21 mouse cellular contexts compared by ENCODE assay signal in genomic region chr7:96786262-96787044, GRCm38 (mm10).
DNase-seq lines count a peak whose midpoint lies in the region; ATAC-seq and TF ChIP-seq lines count a peak whose summit lies in the region.
"Had no signal": no experiment of that assay in that cellular context is flagged by ENCODE, and none has a peak within 500 bp of the region (broad histone marks: within the 10 kb centered on the region; RNA-seq: fewer than 3 reads in every experiment).

No protein-coding gene starts in this region.

- H3K27me3 ChIP-seq in forebrain, embryonic 14.5 days (replicated peaks; ENCODE audit: control insufficient read depth, insufficient read depth, low read length) = no peaks in the 10 kb centered on the region
- no peaks in the 10 kb centered on the region for H3K27me3 ChIP-seq in forebrain, embryonic 11.5 days (ENCODE audit: control insufficient read depth, insufficient read depth, low read length)
- no peaks in the 10 kb centered on the region for H3K27me3 ChIP-seq in kidney, embryonic 15.5 days
- no peaks in the 10 kb centered on the region for H3K27me3 ChIP-seq in midbrain, postnatal 0 days (ENCODE audit: insufficient read depth, low read length)
- H3K27me3 ChIP-seq: stomach, embryonic 15.5 days had no signal

- peak; percentile 66; the same call in 1 of the 2 replicates for ATAC-seq in forebrain, embryonic 14.5 days
- no peak for ATAC-seq in forebrain, embryonic 11.5 days (replicated peaks; ENCODE audit: low FRiP score)
- 0 out of 2 replicates have a peak, but pooled peaks have one; percentile 30 for ATAC-seq in kidney, embryonic 15.5 days (replicated peaks; ENCODE audit: low FRiP score)
- no peak for ATAC-seq in midbrain, postnatal 0 days (ENCODE audit: low FRiP score)
- ATAC-seq: CD4-positive, CD25-positive, alpha-beta regulatory T cell, adult 4 months had no signal

- H3K9ac ChIP-seq in forebrain, embryonic 14.5 days (ENCODE audit: low read length) = no peak overlapping the region
- H3K9ac ChIP-seq in forebrain, embryonic 11.5 days (ENCODE audit: low read length) = no peak overlapping the region
- no peak overlapping the region for H3K9ac ChIP-seq in kidney, embryonic 15.5 days
- no peak overlapping the region for H3K9ac ChIP-seq in midbrain, postnatal 0 days (replicated peaks; ENCODE audit: low read length, poor library complexity, severe bottlenecking)
- H3K9ac ChIP-seq: stomach, embryonic 15.5 days had no signal

- H3K4me3 ChIP-seq in forebrain, embryonic 14.5 days (ENCODE audit: low read depth, low read length) = no peak overlapping the region
- H3K4me3 ChIP-seq in forebrain, embryonic 11.5 days (ENCODE audit: low read depth, low read length) = no peak overlapping the region
- H3K4me3 ChIP-seq in kidney, embryonic 15.5 days (replicated peaks) = no peak overlapping the region
- H3K4me3 ChIP-seq in midbrain, postnatal 0 days (ENCODE audit: low read depth, low read length) = no peak overlapping the region
- H3K4me3 ChIP-seq: myocyte; stomach, embryonic 15.5 days had no signal

- peak overlapping the region; percentile 35; the same call in 1 of the 2 replicates for H3K27ac ChIP-seq in forebrain, embryonic 14.5 days (ENCODE audit: low read depth, low read length)
- H3K27ac ChIP-seq in forebrain, embryonic 11.5 days (ENCODE audit: low read depth, low read length) = no peak overlapping the region
- peak overlapping the region; percentile 42; the same call in 1 of the 2 replicates for H3K27ac ChIP-seq in kidney, embryonic 15.5 days
- 0 out of 2 replicates have a peak overlapping the region, but pooled peaks have one; percentile 47 for H3K27ac ChIP-seq in midbrain, postnatal 0 days (ENCODE audit: low read depth, low read length)
- H3K27ac ChIP-seq: macrophage; stomach, embryonic 15.5 days had no signal

- 41% methylated on average over 5 of the region's 5 CpGs for WGBS in forebrain, embryonic 14.5 days
- WGBS in forebrain, embryonic 11.5 days = 81% methylated on average over 5 of the region's 5 CpGs
- 73% methylated on average over 5 of the region's 5 CpGs for WGBS in kidney, embryonic 15.5 days
- WGBS in midbrain, postnatal 0 days = 60% methylated on average over 5 of the region's 5 CpGs

- H3K4me1 ChIP-seq in forebrain, embryonic 14.5 days (ENCODE audit: control insufficient read depth, insufficient read depth, low read length) = peaks cover 12% of the 10 kb centered on the region
- 0 out of 2 replicates have a peak, but pooled peaks cover 4% of the 10 kb centered on the region for H3K4me1 ChIP-seq in forebrain, embryonic 11.5 days (replicated peaks; ENCODE audit: control insufficient read depth, insufficient read depth, low read length)
- H3K4me1 ChIP-seq in kidney, embryonic 15.5 days = peaks cover 27% of the 10 kb centered on the region
- 0 out of 2 replicates have a peak, but pooled peaks cover 3% of the 10 kb centered on the region for H3K4me1 ChIP-seq in midbrain, postnatal 0 days (ENCODE audit: insufficient read depth, low read length)
- H3K4me1 ChIP-seq: stomach, embryonic 15.5 days had no signal

- DNase-seq in forebrain, embryonic 14.5 days (ENCODE audit: low spot score) = peak; percentile 86
- DNase-seq in forebrain, embryonic 11.5 days (ENCODE audit: low spot score) = no peak
- no peak for DNase-seq in kidney, adult 18-20 months
- peak; percentile 28 for DNase-seq in testis, postnatal 14 days (ENCODE audit: low spot score)
- no peak for DNase-seq in testis, postnatal 10 days (ENCODE audit: low spot score)
- peak; percentile 34 for DNase-seq in midbrain, postnatal 0 days (ENCODE audit: low spot score)
- DNase-seq in cerebellum, adult 9-10 months = no peak
- DNase-seq: adrenal gland, postnatal 25 days; cerebellum, adult 11-12 months; cerebellum, postnatal 14 days; kidney, adult 8-10 months; kidney, postnatal 25 days; layer of hippocampus, adult 9-11 months; left cerebral cortex, postnatal 4 days; thymus, adult 2 months; thymus, postnatal 4 days had no signal

- peaks cover 10% of the 10 kb centered on the region for H3K36me3 ChIP-seq in forebrain, embryonic 14.5 days (ENCODE audit: control insufficient read depth, insufficient read depth, low read length)
- H3K36me3 ChIP-seq in forebrain, embryonic 11.5 days (ENCODE audit: control insufficient read depth, insufficient read depth, low read length) = no peaks in the 10 kb centered on the region
- 0 out of 2 replicates have a peak, but pooled peaks cover 6% of the 10 kb centered on the region for H3K36me3 ChIP-seq in kidney, embryonic 15.5 days
- H3K36me3 ChIP-seq in midbrain, postnatal 0 days (ENCODE audit: insufficient read depth, low read length) = 0 out of 2 replicates have a peak, but pooled peaks cover 3% of the 10 kb centered on the region
- H3K36me3 ChIP-seq: stomach, embryonic 15.5 days had no signal

- H3K9me3 ChIP-seq in forebrain, embryonic 14.5 days (replicated peaks; ENCODE audit: control insufficient read depth, low read length) = no peaks in the 10 kb centered on the region
- no peaks in the 10 kb centered on the region for H3K9me3 ChIP-seq in forebrain, embryonic 11.5 days (ENCODE audit: control insufficient read depth, low read length)
- no peaks in the 10 kb centered on the region for H3K9me3 ChIP-seq in kidney, embryonic 15.5 days (replicated peaks)
- H3K9me3 ChIP-seq in midbrain, postnatal 0 days (ENCODE audit: low read length) = no peaks in the 10 kb centered on the region
- H3K9me3 ChIP-seq: stomach, embryonic 15.5 days had no signal

- H3K4me2 ChIP-seq in forebrain, embryonic 14.5 days (ENCODE audit: low read length) = no peak overlapping the region
- no peak overlapping the region for H3K4me2 ChIP-seq in forebrain, embryonic 11.5 days (ENCODE audit: low read depth, low read length, severe bottlenecking)
- H3K4me2 ChIP-seq in kidney, embryonic 15.5 days = no peak overlapping the region
- H3K4me2 ChIP-seq in midbrain, postnatal 0 days (ENCODE audit: low read depth, low read length, poor library complexity, severe bottlenecking) = no peak overlapping the region
- H3K4me2 ChIP-seq: stomach, embryonic 15.5 days had no signal

- TF ChIP-seq CTCF in midbrain, postnatal 0 days (IDR thresholded peaks at IDR 0.05) = no peak

Comparison
In these comparisons a context has a peak if more than half of its experiments do, and no peak if none do; other contexts are left out.
1. ATAC-seq: peak in forebrain, embryonic 14.5 days (single experiment) and kidney, embryonic 15.5 days (single experiment); none in forebrain, embryonic 11.5 days (single experiment) and midbrain, postnatal 0 days (single experiment).
2. DNase-seq: peak in forebrain, embryonic 14.5 days (single experiment), testis, postnatal 14 days (single experiment) and midbrain, postnatal 0 days (single experiment); none in forebrain, embryonic 11.5 days (single experiment), kidney, adult 18-20 months (single experiment), testis, postnatal 10 days (single experiment) and cerebellum, adult 9-10 months (single experiment).